Mouse (Mus musculus) midbrain, embryonic 13.5 days (tissue): ENCODE measurements around the gene Cd82. TPM values are rescaled to one million over a fixed set of nuclear protein-coding genes. Genes with fewer than 3 reads are reported as not detected.

Source experiments
- ATAC-seq: fragments of 200-750 bp; cut with Nextera tagmentation; 2 replicates; pipeline ENCODE4 v1.8.0; 2017; ENCODE audit warnings: mild to moderate bottlenecking, moderate TSS enrichment, moderate library complexity
- H3K27ac ChIP-seq: fragments of 300-500 bp; sonication (generic); 2 replicates; pipeline ENCODE4 v1.5.1; 2015; ENCODE audit warnings: inconsistent platforms, mild to moderate bottlenecking, moderate library complexity
- H3K27me3 ChIP-seq: fragments of 300-500 bp; sonication (generic); 2 replicates; pipeline ENCODE4 v1.6.1; 2015; ENCODE audit warnings: mild to moderate bottlenecking, inconsistent platforms
- H3K36me3 ChIP-seq: fragments of 300-500 bp; sonication (generic); 2 replicates; pipeline ENCODE4 v1.6.1; 2015; ENCODE audit warnings: mild to moderate bottlenecking, inconsistent platforms
- H3K4me1 ChIP-seq: fragments of 300-500 bp; sonication (generic); replicated peaks from 2 replicates; pipeline ENCODE4 v1.6.1; 2015; ENCODE audit warnings: inconsistent platforms
- H3K4me2 ChIP-seq: fragments of 300-500 bp; sonication (generic); replicated peaks from 2 replicates; pipeline ENCODE4 v1.6.1; 2015; ENCODE audit warnings: moderate library complexity, mild to moderate bottlenecking, inconsistent platforms
- H3K4me3 ChIP-seq: fragments of 300-500 bp; sonication (generic); replicated peaks from 2 replicates; pipeline ENCODE4 v1.5.1; 2015; ENCODE audit warnings: mild to moderate bottlenecking, inconsistent platforms
- H3K9ac ChIP-seq: fragments of 300-500 bp; sonication (generic); replicated peaks from 2 replicates; pipeline ENCODE4 v1.6.1; 2015; ENCODE audit warnings: mild to moderate bottlenecking, inconsistent platforms
- H3K9me3 ChIP-seq: fragments of 300-500 bp; sonication (generic); 2 replicates; pipeline ENCODE4 v1.6.1; 2016; ENCODE audit warnings: mild to moderate bottlenecking, inconsistent platforms
- WGBS: fragments of 180-500 bp; shearing (Covaris S2); methylation state at CpG from one replicate; pipeline ENCODE4 v1.1.7; 2015; 5-methylcytosine and 5-hydroxymethylcytosine counted together
- polyA plus RNA-seq: library from polyadenylated mRNA; unstranded; fragments of >200 nt; fragmentation: Nextera tagmentation; extraction: Ambion mirVana; gene quantifications from 2 replicates; pipeline ENCODE4 v1.2.1, GENCODE M21; 2015

Gene Cd82
- polyA plus RNA-seq, 1 experiment from 2014 or later: 16.2 TPM

GRCm38 (mm10) chr2:93451219-93451938, 11.6 kb downstream of the Cd82 start:
- Histone ChIP-seq H3K4me3 (no peak overlapping the region), H3K27me3 (no peaks in the 10 kb centered on the region), H3K9ac (no peak overlapping the region), H3K4me2 (no peak overlapping the region), H3K36me3 (no peaks in the 10 kb centered on the region), H3K9me3 (no peaks in the 10 kb centered on the region), H3K27ac (no peak overlapping the region), H3K4me1 (0 out of 2 replicates have a peak, but pooled peaks cover 8% of the 10 kb centered on the region)
- no peak for ATAC-seq
- 65% methylated on average over 6 of the region's 6 CpGs for WGBS

- no peak overlapping the region for H3K27ac ChIP-seq
- no peaks in the 10 kb centered on the region for H3K9me3 ChIP-seq
- ATAC-seq: no peak
- no peak overlapping the region for H3K4me3 ChIP-seq
- WGBS: 87% methylated on average over 7 of the region's 7 CpGs
- no peak overlapping the region for H3K4me2 ChIP-seq
- no peaks in the 10 kb centered on the region for H3K36me3 ChIP-seq
- H3K27me3 ChIP-seq: no peaks in the 10 kb centered on the region
- H3K9ac ChIP-seq: no peak overlapping the region
- 0 out of 2 replicates have a peak, but pooled peaks cover 4% of the 10 kb centered on the region for H3K4me1 ChIP-seq
These were observed 12.2 kb downstream of the Cd82 start for GRCm38 (mm10) chr2:93450695-93451094.

GRCm38 (mm10) chr2:93449657-93450056, 13.3 kb downstream of the Cd82 start:
- H3K4me1 ChIP-seq: 0 out of 2 replicates have a peak, but pooled peaks cover 4% of the 10 kb centered on the region
- peaks cover 2% of the 10 kb centered on the region; the same call in 1 of the 2 replicates for H3K27me3 ChIP-seq
- no peak overlapping the region for H3K27ac ChIP-seq
- no peak overlapping the region for H3K9ac ChIP-seq
- no peak overlapping the region for H3K4me3 ChIP-seq
- no peaks in the 10 kb centered on the region for H3K9me3 ChIP-seq
- H3K4me2 ChIP-seq: no peak overlapping the region
- WGBS: 75% methylated on average over 2 of the region's 2 CpGs
- no peak for ATAC-seq
- no peaks in the 10 kb centered on the region for H3K36me3 ChIP-seq

- Histone ChIP-seq H3K27ac (no peak overlapping the region), H3K4me1 (0 out of 2 replicates have a peak, but pooled peaks cover 4% of the 10 kb centered on the region), H3K9me3 (no peaks in the 10 kb centered on the region), H3K27me3 (peaks cover 5% of the 10 kb centered on the region; the same call in 1 of the 2 replicates), H3K36me3 (no peaks in the 10 kb centered on the region), H3K4me2 (no peak overlapping the region), H3K4me3 (no peak overlapping the region), H3K9ac (no peak overlapping the region)
- 76% methylated on average over 5 of the region's 5 CpGs for WGBS
- no peak for ATAC-seq
These were observed 14.2 kb downstream of the Cd82 start for GRCm38 (mm10) chr2:93448774-93449173.

GRCm38 (mm10) chr2:93447500-93448249, 15.3 kb downstream of the Cd82 start:
- no peak for ATAC-seq
- Histone ChIP-seq H3K36me3 (no peaks in the 10 kb centered on the region), H3K9ac (no peak overlapping the region), H3K4me2 (no peak overlapping the region), H3K9me3 (no peaks in the 10 kb centered on the region), H3K4me1 (0 out of 2 replicates have a peak, but pooled peaks cover 4% of the 10 kb centered on the region), H3K27ac (no peak overlapping the region), H3K4me3 (no peak overlapping the region), H3K27me3 (peaks cover 5% of the 10 kb centered on the region; the same call in 1 of the 2 replicates)
- 68% methylated on average over 6 of the region's 6 CpGs for WGBS

- H3K4me3 ChIP-seq: no peak overlapping the region
- H3K4me1 ChIP-seq: 0 out of 2 replicates have a peak, but pooled peaks cover 4% of the 10 kb centered on the region
- H3K9ac ChIP-seq: no peak overlapping the region
- H3K27ac ChIP-seq: no peak overlapping the region
- no peak for ATAC-seq
- 52% methylated on average over 13 of the region's 13 CpGs for WGBS
- H3K36me3 ChIP-seq: no peaks in the 10 kb centered on the region
- no peaks in the 10 kb centered on the region for H3K9me3 ChIP-seq
- peaks cover 5% of the 10 kb centered on the region; the same call in 1 of the 2 replicates for H3K27me3 ChIP-seq
- H3K4me2 ChIP-seq: no peak overlapping the region
These were observed 16.2 kb downstream of the Cd82 start for GRCm38 (mm10) chr2:93446606-93447353.

- H3K4me3 ChIP-seq: no peak overlapping the region
- H3K4me1 ChIP-seq: peaks cover 10% of the 10 kb centered on the region
- no peak for ATAC-seq
- WGBS: 89% methylated on average over 5 of the region's 5 CpGs
- no peak overlapping the region for H3K27ac ChIP-seq
- H3K36me3 ChIP-seq: no peaks in the 10 kb centered on the region
- H3K27me3 ChIP-seq: peaks cover 5% of the 10 kb centered on the region; the same call in 1 of the 2 replicates
- no peaks in the 10 kb centered on the region for H3K9me3 ChIP-seq
- no peak overlapping the region for H3K4me2 ChIP-seq
- H3K9ac ChIP-seq: no peak overlapping the region
These were observed 17.7 kb downstream of the Cd82 start for GRCm38 (mm10) chr2:93445237-93445651.

- 87% methylated on average over 7 of the region's 7 CpGs for WGBS
- ATAC-seq: no peak
These were observed 18.7 kb downstream of the Cd82 start for GRCm38 (mm10) chr2:93444280-93444679.

GRCm38 (mm10) chr2:93443106-93443505, 19.8 kb downstream of the Cd82 start:
- H3K27ac ChIP-seq: no peak overlapping the region
- H3K4me1 ChIP-seq: peaks cover 19% of the 10 kb centered on the region

More at GRCm38 (mm10) chr2:93444280-93444679, 18.7 kb downstream of the Cd82 start:
- peaks cover 19% of the 10 kb centered on the region for H3K4me1 ChIP-seq
- no peak overlapping the region for H3K4me3 ChIP-seq
- peaks cover 5% of the 10 kb centered on the region; the same call in 1 of the 2 replicates for H3K27me3 ChIP-seq
- H3K4me2 ChIP-seq: no peak overlapping the region
- no peaks in the 10 kb centered on the region for H3K9me3 ChIP-seq
- no peak overlapping the region for H3K27ac ChIP-seq
- no peaks in the 10 kb centered on the region for H3K36me3 ChIP-seq
- H3K9ac ChIP-seq: no peak overlapping the region

GRCm38 (mm10) chr2:93439812-93440559, 23.0 kb downstream of the Cd82 start:
- Histone ChIP-seq H3K4me2 (no peak overlapping the region), H3K9ac (no peak overlapping the region), H3K4me3 (no peak overlapping the region), H3K4me1 (peaks cover 15% of the 10 kb centered on the region), H3K36me3 (no peaks in the 10 kb centered on the region), H3K27ac (peak overlapping the region; percentile 53; the same call in 1 of the 2 replicates), H3K27me3 (peaks cover 5% of the 10 kb centered on the region; the same call in 1 of the 2 replicates), H3K9me3 (no peaks in the 10 kb centered on the region)
- 54% methylated on average over 12 of the region's 12 CpGs for WGBS
- 0 out of 2 replicates have a peak, but pooled peaks have one; percentile 59 for ATAC-seq

More at GRCm38 (mm10) chr2:93443106-93443505, 19.8 kb downstream of the Cd82 start:
- WGBS: 84% methylated on average over 2 of the region's 2 CpGs
- no peak overlapping the region for H3K4me2 ChIP-seq
- no peak overlapping the region for H3K9ac ChIP-seq
- H3K4me3 ChIP-seq: no peak overlapping the region
- no peaks in the 10 kb centered on the region for H3K36me3 ChIP-seq
- no peak for ATAC-seq
- no peaks in the 10 kb centered on the region for H3K9me3 ChIP-seq
- H3K27me3 ChIP-seq: peaks cover 5% of the 10 kb centered on the region; the same call in 1 of the 2 replicates

- no peaks in the 10 kb centered on the region for H3K9me3 ChIP-seq
- no peak overlapping the region for H3K4me2 ChIP-seq
- 63% methylated on average over 9 of the region's 9 CpGs for WGBS
- no peak for ATAC-seq
- H3K4me3 ChIP-seq: no peak overlapping the region
- no peak overlapping the region for H3K27ac ChIP-seq
- H3K9ac ChIP-seq: no peak overlapping the region
- peaks cover 15% of the 10 kb centered on the region for H3K4me1 ChIP-seq
- no peaks in the 10 kb centered on the region for H3K36me3 ChIP-seq
- H3K27me3 ChIP-seq: no peaks in the 10 kb centered on the region; the same call in 1 of the 2 replicates
These were observed 23.6 kb downstream of the Cd82 start for GRCm38 (mm10) chr2:93439352-93439771.
